8 mouse cellular contexts compared by ENCODE assay signal in the genomic region with DNA sequence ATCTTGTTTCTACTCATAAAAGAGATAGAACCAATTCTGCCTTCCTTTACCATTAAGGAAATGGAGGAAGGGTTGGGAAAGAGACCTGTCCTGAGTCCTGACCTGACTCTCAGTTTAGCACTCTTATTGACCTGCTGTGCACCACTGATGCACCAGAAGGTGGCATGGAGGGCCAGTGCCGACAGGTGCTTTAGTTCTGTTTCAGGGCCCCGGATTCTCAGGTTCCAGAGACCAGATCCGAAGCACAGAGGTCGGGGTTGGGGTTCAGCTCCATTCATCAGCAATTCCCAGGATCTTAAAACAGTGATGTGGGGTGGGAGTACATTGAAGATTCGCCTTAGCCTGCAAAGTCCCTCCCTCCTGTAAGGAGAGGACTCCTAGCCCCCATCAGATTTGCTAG. TPM values are rescaled to one million over a fixed set of nuclear protein-coding genes. Genes with fewer than 3 reads are reported as not detected.
A peak's percentile ranks its signal among the peaks of the same experiment; 100 is the strongest.
DNase-seq lines count a peak whose midpoint lies in the region; ATAC-seq and TF ChIP-seq lines count a peak whose summit lies in the region.

No protein-coding gene starts in this region.

- no peaks in the 10 kb centered on the region for H3K36me3 ChIP-seq in kidney, embryonic 14.5 days (ENCODE audit: control insufficient read depth, insufficient read depth, low read length)
- no peaks in the 10 kb centered on the region for H3K36me3 ChIP-seq in embryonic facial prominence, embryonic 10.5 days (replicated peaks)
- H3K36me3 ChIP-seq in hindbrain, postnatal 0 days (ENCODE audit: insufficient read depth, low read length) = no peaks in the 10 kb centered on the region
- H3K36me3 ChIP-seq in midbrain, postnatal 0 days (ENCODE audit: insufficient read depth, low read length) = no peaks in the 10 kb centered on the region

- H3K27me3 ChIP-seq in kidney, embryonic 14.5 days (ENCODE audit: control insufficient read depth, insufficient read depth, low read length) = no peaks in the 10 kb centered on the region
- H3K27me3 ChIP-seq in embryonic facial prominence, embryonic 10.5 days (replicated peaks; ENCODE audit: low read depth, poor library complexity, severe bottlenecking) = peaks cover 25% of the 10 kb centered on the region
- H3K27me3 ChIP-seq in hindbrain, postnatal 0 days (ENCODE audit: insufficient read depth, low read length) = no peaks in the 10 kb centered on the region
- H3K27me3 ChIP-seq in midbrain, postnatal 0 days (ENCODE audit: insufficient read depth, low read length) = no peaks in the 10 kb centered on the region

- H3K9ac ChIP-seq in kidney, embryonic 14.5 days (ENCODE audit: low read depth, low read length) = 0 out of 2 replicates have a peak overlapping the region, but pooled peaks have one; percentile 63
- H3K9ac ChIP-seq in hindbrain, postnatal 0 days (replicated peaks; ENCODE audit: low read length) = peak overlapping the region; percentile 65; the same call in 1 of the 2 replicates
- H3K9ac ChIP-seq in midbrain, postnatal 0 days (replicated peaks; ENCODE audit: low read length, poor library complexity, severe bottlenecking) = peak overlapping the region; percentile 63; the same call in 1 of the 2 replicates

- H3K27ac ChIP-seq in kidney, embryonic 14.5 days (ENCODE audit: low read depth, low read length) = no peak overlapping the region
- H3K27ac ChIP-seq in embryonic facial prominence, embryonic 10.5 days (replicated peaks) = peak overlapping the region; percentile 75
- H3K27ac ChIP-seq in hindbrain, postnatal 0 days = no peak overlapping the region
- H3K27ac ChIP-seq in midbrain, postnatal 0 days (ENCODE audit: low read depth, low read length) = no peak overlapping the region

- ATAC-seq in kidney, embryonic 14.5 days (ENCODE audit: low FRiP score, low TSS enrichment) = peak; percentile 45; the same call in 1 of the 2 replicates
- no peak for ATAC-seq in hindbrain, postnatal 0 days
- ATAC-seq in midbrain, postnatal 0 days (ENCODE audit: low FRiP score) = peak; percentile 57

- peak overlapping the region; percentile 66 for H3K4me2 ChIP-seq in kidney, embryonic 14.5 days (replicated peaks; ENCODE audit: low read depth, low read length)
- peak overlapping the region; percentile 77 for H3K4me2 ChIP-seq in hindbrain, postnatal 0 days (ENCODE audit: low read depth, low read length)
- H3K4me2 ChIP-seq in midbrain, postnatal 0 days (ENCODE audit: low read depth, low read length, poor library complexity, severe bottlenecking) = peak overlapping the region; percentile 74

- WGBS in kidney, embryonic 14.5 days = 0% methylated on average over 5 of the region's 5 CpGs
- 3% methylated on average over 5 of the region's 5 CpGs for WGBS in embryonic facial prominence, embryonic 10.5 days
- 3% methylated on average over 5 of the region's 5 CpGs for WGBS in hindbrain, postnatal 0 days
- WGBS in midbrain, postnatal 0 days = 1% methylated on average over 5 of the region's 5 CpGs

- intact Hi-C loops in left cerebral cortex, postnatal 25 days (cut with DNase I) = no loop called here

- no peak for DNase-seq in kidney, postnatal 4 days
- no peak for DNase-seq in embryonic facial prominence, embryonic 10.5 days (ENCODE audit: low spot score)
- DNase-seq in hindbrain, postnatal 0 days (ENCODE audit: low spot score) = no peak
- DNase-seq in midbrain, postnatal 0 days (ENCODE audit: low spot score) = no peak
- DNase-seq in left cerebral cortex, postnatal 25 days (ENCODE audit: low spot score in 2 of 2) = no peak
- no peak for DNase-seq in layer of hippocampus, adult 8-10 months (ENCODE audit: low spot score in 2 of 2)
- no peak for DNase-seq in layer of hippocampus, adult 18-20 months (ENCODE audit: low spot score in 2 of 2)

- H3K9me3 ChIP-seq in kidney, embryonic 14.5 days (ENCODE audit: control insufficient read depth, low read length) = no peaks in the 10 kb centered on the region
- no peaks in the 10 kb centered on the region for H3K9me3 ChIP-seq in embryonic facial prominence, embryonic 10.5 days
- no peaks in the 10 kb centered on the region for H3K9me3 ChIP-seq in hindbrain, postnatal 0 days (ENCODE audit: low read length)
- H3K9me3 ChIP-seq in midbrain, postnatal 0 days (ENCODE audit: low read length) = no peaks in the 10 kb centered on the region

- H3K4me3 ChIP-seq in kidney, embryonic 14.5 days (ENCODE audit: low read length) = peak overlapping the region; percentile 56
- H3K4me3 ChIP-seq in embryonic facial prominence, embryonic 10.5 days = peak overlapping the region; percentile 66
- H3K4me3 ChIP-seq in hindbrain, postnatal 0 days (ENCODE audit: low read length) = peak overlapping the region; percentile 56
- H3K4me3 ChIP-seq in midbrain, postnatal 0 days (ENCODE audit: low read depth, low read length) = peak overlapping the region; percentile 54

- H3K4me1 ChIP-seq in kidney, embryonic 14.5 days (ENCODE audit: control insufficient read depth, insufficient read depth, low read length) = peaks cover 17% of the 10 kb centered on the region
- H3K4me1 ChIP-seq in embryonic facial prominence, embryonic 10.5 days = peaks cover 19% of the 10 kb centered on the region
- peaks cover 13% of the 10 kb centered on the region for H3K4me1 ChIP-seq in hindbrain, postnatal 0 days (ENCODE audit: insufficient read depth, low read length)
- H3K4me1 ChIP-seq in midbrain, postnatal 0 days (ENCODE audit: insufficient read depth, low read length) = peaks cover 11% of the 10 kb centered on the region

- TF ChIP-seq CTCF in hindbrain, postnatal 0 days (IDR thresholded peaks at IDR 0.05; ENCODE audit: low read depth) = no peak
- peak; percentile 36 for TF ChIP-seq CTCF in midbrain, postnatal 0 days (IDR thresholded peaks at IDR 0.05)

RNA-seq across cellular contexts. Expression of a gene that starts 0.4 kb away (rescaled TPM):
- 15.8 and 27.2 TPM in 2 replicates for polyA plus RNA-seq in kidney, embryonic 14.5 days (2014; fragmentation: Nextera tagmentation; extraction: Ambion mirVana)
- polyA plus RNA-seq in embryonic facial prominence, embryonic 10.5 days (2016; fragmentation: Nextera tagmentation; extraction: Ambion mirVana) = 24.1 and 29.5 TPM in 2 replicates
- total RNA-seq in hindbrain, postnatal 0 days (2014; rRNA removed) = 149 and 157 TPM in 2 replicates
- 108 and 111 TPM in 2 replicates for polyA plus RNA-seq in hindbrain, postnatal 0 days (2015; fragmentation: Nextera tagmentation; extraction: Ambion mirVana)
- 117 and 137 TPM in 2 replicates for total RNA-seq in midbrain, postnatal 0 days (2014; rRNA removed)
- 89.4 and 92.7 TPM in 2 replicates for polyA plus RNA-seq in midbrain, postnatal 0 days (2015; fragmentation: Nextera tagmentation; extraction: Ambion mirVana)
- 100 to 1,000 TPM; 147 to 179 TPM for total RNA-seq in left cerebral cortex, postnatal 25 days (2021)
- 100 to 1,000 TPM; 127 to 163 (median 143) TPM for total RNA-seq in layer of hippocampus, adult 8-10 months (2022)
- 100 to 1,000 TPM; 134 to 146 TPM for total RNA-seq in layer of hippocampus, adult 18-20 months (2021)

RNA-seq across cellular contexts. Expression of a gene that starts 42.2 kb away (rescaled TPM):
- polyA plus RNA-seq in kidney, embryonic 14.5 days (2014; fragmentation: Nextera tagmentation; extraction: Ambion mirVana) = 20.5 and 22.2 TPM in 2 replicates
- 19.8 and 23.8 TPM in 2 replicates for polyA plus RNA-seq in embryonic facial prominence, embryonic 10.5 days (2016; fragmentation: Nextera tagmentation; extraction: Ambion mirVana)
- 34.0 and 39.0 TPM in 2 replicates for total RNA-seq in hindbrain, postnatal 0 days (2014; rRNA removed)
- 66.3 and 66.9 TPM in 2 replicates for polyA plus RNA-seq in hindbrain, postnatal 0 days (2015; fragmentation: Nextera tagmentation; extraction: Ambion mirVana)
- 37.4 and 61.9 TPM in 2 replicates for total RNA-seq in midbrain, postnatal 0 days (2014; rRNA removed)
- polyA plus RNA-seq in midbrain, postnatal 0 days (2015; fragmentation: Nextera tagmentation; extraction: Ambion mirVana) = 80.0 and 88.7 TPM in 2 replicates
- total RNA-seq in left cerebral cortex, postnatal 25 days (2021) = 10 to 100 TPM; 21.6 to 24.3 TPM
- 10 to 100 TPM; 26.1 to 30.1 (median 26.4) TPM for total RNA-seq in layer of hippocampus, adult 8-10 months (2022)
- total RNA-seq in layer of hippocampus, adult 18-20 months (2021) = 10 to 100 TPM; 26.4 TPM
